Comparison of ENCODE assay signal across 8 mouse cellular contexts in the genomic region with DNA sequence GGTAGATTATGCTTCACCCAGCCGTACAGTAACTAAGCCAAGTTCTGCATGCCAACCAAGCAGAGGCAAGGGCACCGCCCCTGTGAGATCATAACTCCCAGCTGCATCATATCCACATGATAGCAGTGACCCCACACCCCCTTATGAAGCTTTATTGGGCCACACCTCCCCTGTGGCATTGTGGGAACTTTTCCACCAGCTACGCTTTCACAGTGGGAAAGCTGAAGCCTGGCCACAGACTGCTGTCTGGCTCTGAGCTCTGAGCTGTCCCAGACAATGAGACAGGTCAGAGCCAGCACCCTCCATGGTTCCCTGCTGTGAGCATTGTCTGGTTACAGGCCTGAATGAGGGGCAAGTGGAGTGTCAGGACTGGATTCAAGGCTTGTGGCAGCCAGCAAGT. TPM values are rescaled to one million over a fixed set of nuclear protein-coding genes. Genes with fewer than 3 reads are reported as not detected.
DNase-seq lines count a peak whose midpoint lies in the region; ATAC-seq and TF ChIP-seq lines count a peak whose summit lies in the region.

A gene (plus strand): TSS at position 303 of the 400 bp plus-strand sequence.

- ATAC-seq in embryonic facial prominence, embryonic 15.5 days (ENCODE audit: insufficient number of reproducible peaks, low FRiP score, low TSS enrichment, low read depth) = no peak
- no peak for ATAC-seq in limb, embryonic 14.5 days (ENCODE audit: low FRiP score, low read depth)

- peak; percentile 42 for DNase-seq in heart, postnatal 4 days
- DNase-seq in limb, embryonic 14.5 days (ENCODE audit: low spot score) = no peak
- DNase-seq in thymus, postnatal 36 days = no peak
- no peak for DNase-seq in right cerebral cortex, adult 2 months (ENCODE audit: low spot score in 2 of 2)

- H3K9me3 ChIP-seq in ES-Bruce4 (replicated peaks; ENCODE audit: control insufficient read depth, insufficient read depth, low read length, poor library complexity, severe bottlenecking) = no peaks in the 10 kb centered on the region
- no peaks in the 10 kb centered on the region for H3K9me3 ChIP-seq in embryonic facial prominence, embryonic 15.5 days (replicated peaks)
- H3K9me3 ChIP-seq in limb, embryonic 14.5 days (ENCODE audit: control insufficient read depth, low read length) = no peaks in the 10 kb centered on the region

- H3K36me3 ChIP-seq in C2C12 (ENCODE audit: control insufficient read depth, insufficient read depth) = peaks cover 8% of the 10 kb centered on the region
- peaks cover 6% of the 10 kb centered on the region for H3K36me3 ChIP-seq in ES-Bruce4 (ENCODE audit: control insufficient read depth, insufficient read depth, low read length, poor library complexity, severe bottlenecking)
- H3K36me3 ChIP-seq in embryonic facial prominence, embryonic 15.5 days = peaks cover 15% of the 10 kb centered on the region
- H3K36me3 ChIP-seq in limb, embryonic 14.5 days (ENCODE audit: control insufficient read depth, insufficient read depth, low read length) = peaks cover 19% of the 10 kb centered on the region
- H3K36me3 ChIP-seq in myocyte (ENCODE audit: control insufficient read depth, insufficient read depth) = no peaks in the 10 kb centered on the region

- no peaks in the 10 kb centered on the region for H3K4me1 ChIP-seq in ES-Bruce4 (ENCODE audit: control insufficient read depth, insufficient read depth, low read length)
- H3K4me1 ChIP-seq in embryonic facial prominence, embryonic 15.5 days = peaks cover 22% of the 10 kb centered on the region
- H3K4me1 ChIP-seq in limb, embryonic 14.5 days (ENCODE audit: control insufficient read depth, insufficient read depth, low read length) = peaks cover 9% of the 10 kb centered on the region

- H3K79me2 ChIP-seq in C2C12 (ENCODE audit: control insufficient read depth, insufficient read depth) (peaks cover 18% of the 10 kb centered on the region), myocyte (ENCODE audit: control insufficient read depth, insufficient read depth) (peaks cover 9% of the 10 kb centered on the region)

- peaks cover 7% of the 10 kb centered on the region for H3K79me3 ChIP-seq in C2C12 (ENCODE audit: low read depth)

- no peak for TF ChIP-seq CTCF in C2C12 (IDR thresholded peaks at IDR 0.05; ENCODE audit: control insufficient read depth, insufficient read depth, insufficient read length)
- no peak for TF ChIP-seq CTCF in ES-Bruce4 (IDR thresholded peaks at IDR 0.05; ENCODE audit: low read depth, low read length)

- no peak for TF ChIP-seq EP300 in ES-Bruce4 (IDR thresholded peaks at IDR 0.05; ENCODE audit: insufficient read depth, low read depth, low read length)

- no peak within 1 kb of the TSS for H3K27ac ChIP-seq in ES-Bruce4 (ENCODE audit: insufficient read depth, low read length)
- H3K27ac ChIP-seq in embryonic facial prominence, embryonic 15.5 days (replicated peaks) = peak within 1 kb of the TSS; percentile 72
- no peak within 1 kb of the TSS for H3K27ac ChIP-seq in limb, embryonic 14.5 days (replicated peaks; ENCODE audit: low read depth, low read length)

- no peak within 1 kb of the TSS for H3K4me2 ChIP-seq in embryonic facial prominence, embryonic 15.5 days (replicated peaks)
- H3K4me2 ChIP-seq in limb, embryonic 14.5 days (replicated peaks; ENCODE audit: low read depth, low read length, severe bottlenecking) = no peak within 1 kb of the TSS
- H3K4me2 ChIP-seq in myocyte (ENCODE audit: low read depth) = peak within 1 kb of the TSS; percentile 92

- H3K27me3 ChIP-seq in C2C12 (ENCODE audit: control insufficient read depth, insufficient read depth, insufficient read length) (no peaks in the 10 kb centered on the region), ES-Bruce4 (ENCODE audit: control insufficient read depth, insufficient read depth, low read length, poor library complexity, severe bottlenecking) (no peaks in the 10 kb centered on the region), myocyte (ENCODE audit: control insufficient read depth, insufficient read depth, insufficient read length) (peaks cover under 1% of the 10 kb centered on the region)
- peaks cover 6% of the 10 kb centered on the region; the same call in 1 of the 2 replicates for H3K27me3 ChIP-seq in embryonic facial prominence, embryonic 15.5 days
- no peaks in the 10 kb centered on the region; the same call in 1 of the 2 replicates for H3K27me3 ChIP-seq in limb, embryonic 14.5 days (ENCODE audit: control insufficient read depth, insufficient read depth, low read length)

- no peak within 1 kb of the TSS for H3K4me3 ChIP-seq in C2C12 (ENCODE audit: insufficient read depth, poor library complexity, severe bottlenecking)
- H3K4me3 ChIP-seq in ES-Bruce4 (ENCODE audit: low read depth, low read length) = no peak within 1 kb of the TSS
- no peak within 1 kb of the TSS for H3K4me3 ChIP-seq in embryonic facial prominence, embryonic 15.5 days (replicated peaks)
- no peak within 1 kb of the TSS for H3K4me3 ChIP-seq in limb, embryonic 14.5 days (replicated peaks; ENCODE audit: low read length)
- H3K4me3 ChIP-seq in myocyte = peak within 1 kb of the TSS; percentile 47

- H3ac ChIP-seq in C2C12 (ENCODE audit: control insufficient read depth, insufficient read length, low read depth) (no peak within 1 kb of the TSS), myocyte (ENCODE audit: control insufficient read depth, insufficient read length) (no peak within 1 kb of the TSS)

- no peak within 1 kb of the TSS for H3K9ac ChIP-seq in ES-Bruce4 (ENCODE audit: low read depth, poor library complexity, severe bottlenecking)
- H3K9ac ChIP-seq in embryonic facial prominence, embryonic 15.5 days = no peak within 1 kb of the TSS
- H3K9ac ChIP-seq in limb, embryonic 14.5 days (ENCODE audit: low read depth, low read length, severe bottlenecking) = no peak within 1 kb of the TSS

- 62% methylated on average over 3 of the region's 3 CpGs for WGBS in embryonic facial prominence, embryonic 15.5 days
- WGBS in limb, embryonic 14.5 days = 75% methylated on average over 3 of the region's 3 CpGs

- TF ChIP-seq POLR2A in ES-Bruce4 (IDR thresholded peaks at IDR 0.05; ENCODE audit: insufficient read depth, low read length) (no peak), myocyte (IDR thresholded peaks at IDR 0.05; ENCODE audit: insufficient read length, low read depth) (peak; percentile 70)
- no peak for TF ChIP-seq POLR2A in limb, embryonic 14.5 days (IDR thresholded peaks at IDR 0.05; ENCODE audit: borderline replicate concordance, extremely low read depth, insufficient read depth, insufficient read length)

TF ChIP-seq in C2C12, 6 proteins besides CTCF, POLR2A, EP300 and RAD21:
- TF ChIP-seq CEBPB (IDR thresholded peaks at IDR 0.05; ENCODE audit: low read depth) (no peak), MYOD1 (IDR thresholded peaks at IDR 0.05; ENCODE audit: control insufficient read depth, insufficient read length, low read depth) (no peak), FOSL1 (IDR thresholded peaks at IDR 0.05; ENCODE audit: insufficient read depth, low read length, poor library complexity, severe bottlenecking) (no peak), MYOG (IDR thresholded peaks at IDR 0.05; ENCODE audit: control insufficient read depth, extremely low read depth, insufficient read length) (no peak), USF1 (IDR thresholded peaks at IDR 0.05; ENCODE audit: low read depth) (no peak), MAX (IDR thresholded peaks at IDR 0.05) (no peak)

TF ChIP-seq in myocyte, 11 proteins besides CTCF, POLR2A, EP300 and RAD21:
- no peak for TF ChIP-seq TCF12 (IDR thresholded peaks at IDR 0.05; ENCODE audit: insufficient read depth, poor library complexity, severe bottlenecking)
- no peak for TF ChIP-seq MYOD1 (IDR thresholded peaks at IDR 0.05; ENCODE audit: control insufficient read depth in 1 of 3, insufficient read length in 2 of 3, low read depth in 2 of 3)
- no peak for TF ChIP-seq REST (IDR thresholded peaks at IDR 0.05; ENCODE audit: insufficient read depth, insufficient read length)
- TF ChIP-seq MYOG (IDR thresholded peaks at IDR 0.05; ENCODE audit: control insufficient read depth in 1 of 3, insufficient read depth in 1 of 3, insufficient read length in 2 of 3, low read depth in 2 of 3) = no peak
- no peak for TF ChIP-seq CEBPB (IDR thresholded peaks at IDR 0.05; ENCODE audit: insufficient read depth, poor library complexity, severe bottlenecking)
- no peak for TF ChIP-seq USF1 (IDR thresholded peaks at IDR 0.05; ENCODE audit: low read depth)
- TF ChIP-seq POLR2AphosphoS2 (IDR thresholded peaks at IDR 0.05; ENCODE audit: insufficient read length, low read depth) = peak; percentile 32
- no peak for TF ChIP-seq TCF3 (IDR thresholded peaks at IDR 0.05; ENCODE audit: insufficient read length, low read depth)
- no peak for TF ChIP-seq SRF (IDR thresholded peaks at IDR 0.05; ENCODE audit: control insufficient read depth, insufficient read length, low read depth)
- no peak for TF ChIP-seq E2F4 (IDR thresholded peaks at IDR 0.05; ENCODE audit: insufficient read depth)
- peak; percentile 53 for TF ChIP-seq MAX (IDR thresholded peaks at IDR 0.05; ENCODE audit: low read depth)

RNA-seq across cellular contexts. Expression of the gene that starts here (rescaled TPM):
- polyA plus RNA-seq in C2C12 (2012; fragmentation: generic; extraction: Trizol) = 19.2 TPM
- 20.3 and 22.3 TPM in 2 replicates for polyA plus RNA-seq in ES-Bruce4 (2011; ENCODE audit: insufficient read depth, insufficient read length, low read depth, missing spikeins)
- polyA plus RNA-seq in embryonic facial prominence, embryonic 15.5 days (2015; fragmentation: Nextera tagmentation; extraction: Ambion mirVana) = 28.5 and 29.6 TPM in 2 replicates
- total RNA-seq in heart, postnatal 4 days (2021) = 10 to 100 TPM; 26.1 to 27.0 TPM
- polyA plus RNA-seq in limb, embryonic 14.5 days (2012; rRNA removed) = 46.6 and 52.2 TPM in 2 replicates
- polyA plus RNA-seq in limb, embryonic 14.5 days (2014; fragmentation: Nextera tagmentation; extraction: Ambion mirVana) = 30.5 and 31.9 TPM in 2 replicates
- 17.9 TPM for polyA plus RNA-seq in myocyte (2012; fragmentation: generic; extraction: Trizol)
